Mouse (Mus musculus): ENCODE measurements around the gene Kxd1. TPM values are rescaled to one million over a fixed set of nuclear protein-coding genes. Genes with fewer than 3 reads are reported as not detected.
"Not testable (repeated sequence)": the region's sequence is repeated elsewhere in the genome, so short reads cannot be mapped to it uniquely, and the experiment has no call there.

Kxd1 gene
- total RNA-seq, 2 experiments from 2014 or later = 67.5 to 76.9 TPM

GRCm38 (mm10) chr8:70512253-70512903 lies 15.4 kb downstream of the Kxd1 start:
- no peak for DNase-seq

DNA sequence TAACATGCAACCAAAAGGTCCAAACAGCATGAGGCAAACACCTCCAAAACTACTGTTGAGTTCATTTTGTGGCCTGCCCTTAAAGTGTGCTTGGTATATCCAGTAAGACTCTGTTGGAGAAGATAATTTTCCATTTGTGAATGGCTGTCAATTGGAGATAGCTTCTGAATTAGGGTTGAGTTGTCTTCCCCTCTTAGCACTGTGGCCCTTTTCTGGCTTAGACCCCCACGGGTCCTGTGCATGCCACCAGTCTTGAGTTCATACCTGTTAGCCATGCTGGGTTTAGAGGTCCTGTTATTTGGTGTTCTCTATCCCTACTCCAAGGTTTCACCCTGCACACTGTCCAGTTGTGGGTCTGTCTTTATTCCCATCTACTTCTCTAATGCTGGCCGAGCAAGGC lies 16.0 kb downstream of the Kxd1 start:
- DNase-seq = no peak

GRCm38 (mm10) chr8:70511174-70511573 lies 16.6 kb downstream of the Kxd1 start:
- not testable (repeated sequence) for DNase-seq

GRCm38 (mm10) chr8:70510228-70510915 lies 17.4 kb downstream of the Kxd1 start, which contains the start of gene Uba52:
TSS of gene Uba52 (minus strand) at chr8:70510801.
- peak; percentile 98 for DNase-seq

DNA sequence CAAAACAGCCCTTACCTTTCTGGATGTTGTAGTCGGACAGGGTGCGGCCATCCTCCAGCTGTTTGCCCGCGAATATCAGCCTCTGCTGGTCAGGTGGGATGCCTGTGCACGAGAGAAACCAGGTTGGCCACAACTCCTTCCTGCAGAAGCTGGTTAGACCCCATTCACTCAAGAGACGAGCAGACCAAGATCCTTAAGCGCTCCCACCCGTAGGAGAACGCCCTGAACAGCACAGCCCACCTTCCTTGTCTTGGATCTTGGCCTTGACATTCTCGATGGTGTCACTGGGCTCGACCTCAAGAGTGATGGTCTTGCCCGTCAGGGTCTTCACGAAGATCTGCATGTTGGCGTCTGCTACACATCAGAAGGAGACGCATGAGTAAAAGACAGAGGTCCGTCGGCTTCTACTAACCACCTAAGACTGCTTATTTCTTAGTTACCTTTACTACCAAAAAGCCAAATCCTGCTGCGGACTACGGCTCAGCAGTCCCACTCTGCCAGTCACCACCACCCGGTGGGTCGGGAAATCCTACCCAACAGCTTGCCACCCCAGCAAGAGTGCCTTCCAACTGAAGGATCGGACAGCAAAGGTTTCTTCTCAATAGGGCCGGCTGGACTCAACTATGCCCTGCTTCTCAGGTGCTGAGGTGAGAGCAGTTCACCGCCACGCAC lies 18.3 kb downstream of the Kxd1 start:
- no peak for DNase-seq

DNA sequence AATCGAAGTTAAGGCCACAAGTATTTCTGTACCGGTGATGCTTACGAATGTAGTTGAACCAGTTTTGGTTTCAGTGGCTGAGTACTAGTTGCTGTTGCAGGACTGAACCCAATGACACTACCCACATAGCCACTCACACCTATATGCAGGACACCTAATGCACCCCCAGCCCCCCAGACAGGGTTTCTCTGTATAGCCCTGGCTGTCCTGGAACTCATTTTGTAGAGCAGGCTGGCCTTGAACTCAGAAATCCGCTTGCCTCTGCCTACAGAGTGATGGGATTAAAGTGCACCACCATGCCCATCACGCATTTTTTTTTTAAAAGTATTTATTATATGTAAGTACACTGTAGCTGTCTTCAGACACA lies 20.7 kb downstream of the Kxd1 start:
- DNase-seq = peak; percentile 25

DNA sequence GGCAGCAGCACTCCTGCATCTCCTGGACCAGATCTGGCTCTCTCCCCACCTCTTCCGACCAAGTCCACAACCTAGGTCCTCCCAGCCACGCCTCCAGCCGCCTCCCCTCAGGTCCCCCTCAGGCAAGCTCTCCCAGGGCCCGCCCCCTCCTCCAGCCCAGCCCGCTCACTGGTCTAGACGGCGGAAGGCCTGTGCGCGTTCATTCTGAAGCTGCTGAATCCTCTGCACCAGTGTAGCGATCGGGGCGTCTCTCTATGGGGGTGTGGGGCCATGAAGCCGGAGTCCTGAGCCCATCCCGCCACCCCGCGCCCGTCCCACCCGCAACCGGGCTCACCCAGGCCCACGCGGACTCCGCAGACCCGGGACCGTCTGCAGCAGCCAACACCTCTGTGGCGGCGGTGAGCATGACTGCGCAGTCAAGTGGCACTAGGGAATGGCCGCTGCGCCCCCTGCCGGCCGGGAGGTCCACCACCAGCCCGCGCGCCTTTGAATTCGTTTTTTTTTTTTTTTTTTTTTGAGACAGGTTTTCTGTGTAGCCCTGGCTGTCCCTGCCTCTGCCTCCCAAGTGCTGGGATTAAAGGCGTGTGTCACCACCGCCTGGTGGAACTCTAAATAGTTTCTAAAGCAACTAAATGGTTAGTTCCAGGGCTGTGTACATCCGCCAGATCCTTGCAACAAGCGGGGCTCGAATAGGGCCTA lies 21.3 kb downstream of the Kxd1 start, which contains the start of gene Rex1bd:
Gene Rex1bd (minus strand): TSS at position 425 of the 699 bp plus-strand sequence.
- DNase-seq = peak; percentile 95

GRCm38 (mm10) chr8:70505698-70506327 lies 21.9 kb downstream of the Kxd1 start:
- peak; percentile 25 for DNase-seq

- DNase-seq = peak; percentile 90
Measured at GRCm38 (mm10) chr8:70504851-70505250, 22.9 kb downstream of the Kxd1 start.

GRCm38 (mm10) chr8:70504291-70504716 lies 23.5 kb downstream of the Kxd1 start:
- peak; percentile 81 for DNase-seq

GRCm38 (mm10) chr8:70503062-70503750 lies 24.6 kb downstream of the Kxd1 start:
- DNase-seq = peak; percentile 81

- DNase-seq = no peak
Measured at GRCm38 (mm10) chr8:70502540-70502939, 25.2 kb downstream of the Kxd1 start.

DNA sequence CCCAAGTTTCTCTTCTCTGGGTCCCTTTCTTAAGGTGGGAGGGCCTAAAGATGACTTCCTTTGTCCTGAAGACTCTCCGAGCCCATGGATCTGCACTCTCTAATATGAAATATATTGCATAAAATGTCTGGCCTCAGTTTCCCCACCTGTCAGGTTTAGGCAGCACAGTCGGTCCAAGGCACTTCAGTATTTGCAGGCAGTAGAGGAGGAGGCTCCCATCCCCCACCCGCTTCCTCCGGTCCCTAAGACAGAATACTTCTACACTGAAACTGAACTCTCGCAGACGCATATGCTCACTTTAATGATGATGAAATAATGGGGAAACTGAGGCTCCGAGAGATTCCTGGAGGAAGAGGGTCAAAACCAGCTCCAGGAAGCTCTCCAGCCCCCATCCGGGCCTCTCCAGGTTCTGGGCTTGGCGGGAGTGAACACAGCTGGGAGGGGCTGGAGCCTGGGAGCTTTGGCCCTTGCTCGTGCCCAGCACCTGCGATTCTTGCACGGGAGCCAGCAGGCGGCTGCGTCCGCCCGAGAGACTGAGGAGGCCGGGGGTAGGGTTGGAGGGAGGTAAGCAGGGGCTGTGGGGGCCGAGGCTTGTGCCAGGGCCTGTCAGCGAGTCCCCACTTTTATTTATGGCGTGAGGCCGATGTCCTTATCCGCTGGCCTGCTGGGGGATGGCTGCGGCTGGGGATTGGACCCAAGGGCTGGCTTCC lies 25.8 kb downstream of the Kxd1 start:
- DNase-seq = peak; percentile 66

DNA sequence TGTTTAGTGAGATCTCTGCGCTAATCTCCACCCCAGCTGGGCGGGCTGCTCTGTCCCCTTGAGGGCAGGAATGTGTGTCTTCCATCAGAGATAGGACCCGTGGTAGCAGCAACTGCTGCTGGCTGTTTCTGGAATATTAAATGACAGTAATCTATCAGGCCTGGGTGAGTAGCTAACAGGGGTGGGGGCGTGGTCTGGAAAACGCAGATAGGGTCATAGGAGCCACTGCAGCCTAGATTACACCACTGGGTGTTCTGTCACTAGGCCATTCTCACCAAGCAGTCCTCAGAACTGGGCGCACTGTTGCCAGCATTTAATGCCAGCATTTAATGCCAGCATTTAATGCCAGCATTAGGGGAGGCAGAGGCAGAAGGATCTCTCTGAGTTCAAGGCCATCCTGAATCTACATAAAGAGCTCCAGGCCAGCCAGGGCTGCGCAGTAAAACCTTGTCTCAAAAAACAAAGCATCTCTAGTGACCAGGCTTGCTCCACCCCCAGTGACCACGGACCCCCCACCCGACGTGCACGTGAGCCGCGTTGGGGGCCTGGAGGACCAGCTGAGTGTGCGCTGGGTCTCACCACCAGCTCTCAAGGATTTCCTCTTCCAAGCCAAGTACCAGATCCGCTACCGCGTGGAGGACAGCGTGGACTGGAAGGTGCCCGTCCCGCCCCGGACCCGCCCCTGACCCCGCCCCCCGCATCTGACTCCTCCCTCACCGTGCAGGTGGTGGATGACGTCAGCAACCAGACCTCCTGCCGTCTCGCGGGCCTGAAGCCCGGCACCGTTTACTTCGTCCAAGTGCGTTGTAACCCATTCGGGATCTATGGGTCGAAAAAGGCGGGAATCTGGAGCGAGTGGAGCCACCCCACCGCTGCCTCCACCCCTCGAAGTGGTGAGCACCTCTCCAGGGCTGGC lies 27.1 kb downstream of the Kxd1 start:
- no peak for DNase-seq

- DNase-seq = no peak
Measured at GRCm38 (mm10) chr8:70495771-70496062, 32.0 kb downstream of the Kxd1 start.

DNA sequence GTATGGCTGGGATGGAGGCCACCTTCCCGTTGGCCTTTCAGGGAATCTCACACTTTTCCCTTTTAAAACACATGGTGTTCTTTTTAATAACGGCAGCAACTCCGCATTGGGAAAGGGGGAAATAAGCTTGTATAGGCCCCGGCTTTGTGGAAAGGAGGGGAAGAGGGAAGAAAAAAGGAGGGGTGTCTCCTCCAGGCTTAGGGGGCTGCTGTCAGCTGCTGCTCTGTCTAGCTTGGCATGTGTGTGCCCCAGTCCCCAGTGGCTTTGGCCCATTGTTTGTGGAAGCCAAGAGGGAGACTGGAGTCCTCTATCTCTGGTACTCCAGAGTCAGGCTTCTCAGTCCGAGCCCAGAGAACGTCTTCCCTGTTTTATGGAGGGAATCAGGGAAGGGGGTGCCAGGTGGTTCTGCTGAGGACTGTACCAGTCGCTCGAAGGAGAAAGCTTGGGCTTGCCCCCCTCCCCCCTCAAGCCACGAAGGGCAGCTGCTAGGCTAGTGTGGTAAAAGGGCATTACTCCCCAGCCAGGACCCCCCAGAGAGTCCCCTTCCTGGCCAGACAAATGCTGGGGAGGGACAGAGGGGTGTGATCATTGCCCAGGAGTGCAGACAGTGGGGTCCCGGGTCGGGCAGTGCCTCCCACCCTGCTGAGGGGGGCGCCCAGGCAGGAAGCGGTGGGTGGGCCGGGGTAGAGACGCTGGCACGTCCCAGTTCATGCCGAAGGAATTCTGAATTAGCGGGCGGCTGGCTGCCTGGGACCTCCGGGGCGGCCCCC lies 32.6 kb downstream of the Kxd1 start:
- DNase-seq = no peak

- DNase-seq = no peak
Measured at GRCm38 (mm10) chr8:70494416-70494945, 33.3 kb downstream of the Kxd1 start.

GRCm38 (mm10) chr8:70493692-70494415 lies 33.9 kb downstream of the Kxd1 start:
- no peak for DNase-seq
